Mouse (Mus musculus) testis, postnatal 10 days (tissue): Measurements from ENCODE around the gene Sema6d.

Experiments
- DNase-seq: peaks from one replicate; pipeline ENCODE4 v3.0.0; 2021; ENCODE audit warnings: low spot score

The Sema6d gene

DNA sequence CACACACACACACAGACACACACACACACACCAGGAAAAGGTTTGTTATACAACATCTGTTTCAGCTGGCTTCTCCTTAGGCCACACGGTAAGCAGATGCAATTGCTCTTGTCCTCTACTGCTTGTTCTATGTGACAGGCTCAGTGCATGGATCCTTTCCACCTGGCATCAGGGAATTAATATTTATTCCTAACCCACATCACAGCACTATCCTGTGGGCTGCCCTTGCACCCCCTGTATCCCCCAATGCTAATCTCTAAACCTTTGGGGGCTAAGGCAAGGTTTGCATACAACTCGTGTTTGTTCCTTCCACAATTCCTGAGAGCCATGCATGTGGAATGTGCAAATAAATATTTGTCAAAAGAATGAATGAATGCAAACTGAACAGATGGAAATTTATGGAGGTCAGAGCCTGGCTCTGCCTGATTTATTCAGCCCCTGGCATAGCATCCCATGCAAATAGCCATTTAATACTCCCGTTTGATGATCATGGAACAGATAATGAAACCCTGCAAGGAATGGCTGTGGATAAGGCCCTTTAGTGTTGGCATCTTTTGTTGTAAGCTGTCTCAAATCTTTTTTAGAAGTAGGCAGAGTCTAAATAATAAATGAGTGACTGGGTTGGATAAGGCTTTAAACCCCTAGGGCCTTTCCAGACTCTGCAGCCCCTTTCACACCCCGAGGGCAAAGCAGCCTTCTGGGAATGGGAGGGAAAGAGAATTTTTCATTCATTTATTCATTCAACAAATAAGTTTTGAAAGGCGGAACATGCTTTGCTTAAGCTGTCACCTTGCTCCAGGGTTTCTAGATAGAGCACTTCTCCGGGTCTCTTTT, 383.1 kb downstream of the Sema6d start:
- DNase-seq: no peak

DNA sequence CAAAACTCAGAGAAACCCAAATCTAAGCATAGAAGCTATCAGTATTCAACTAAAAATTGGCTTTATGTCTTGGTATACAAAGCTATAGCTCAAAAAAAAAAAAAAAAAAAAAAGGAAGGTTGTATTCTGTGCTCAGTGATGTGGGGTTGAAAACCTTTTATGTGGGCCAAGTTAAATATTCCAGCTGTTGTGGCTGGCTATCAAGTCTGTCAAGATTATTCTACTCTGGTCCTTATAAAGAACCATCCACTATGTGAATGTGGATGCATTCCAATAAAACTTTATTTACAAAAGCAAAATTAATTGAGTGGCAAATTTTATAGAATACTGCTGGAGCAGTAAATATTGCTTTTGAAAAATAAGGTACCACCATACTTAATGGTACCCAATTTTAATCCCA, 388.1 kb downstream of the Sema6d start:
- DNase-seq: no peak

DNA sequence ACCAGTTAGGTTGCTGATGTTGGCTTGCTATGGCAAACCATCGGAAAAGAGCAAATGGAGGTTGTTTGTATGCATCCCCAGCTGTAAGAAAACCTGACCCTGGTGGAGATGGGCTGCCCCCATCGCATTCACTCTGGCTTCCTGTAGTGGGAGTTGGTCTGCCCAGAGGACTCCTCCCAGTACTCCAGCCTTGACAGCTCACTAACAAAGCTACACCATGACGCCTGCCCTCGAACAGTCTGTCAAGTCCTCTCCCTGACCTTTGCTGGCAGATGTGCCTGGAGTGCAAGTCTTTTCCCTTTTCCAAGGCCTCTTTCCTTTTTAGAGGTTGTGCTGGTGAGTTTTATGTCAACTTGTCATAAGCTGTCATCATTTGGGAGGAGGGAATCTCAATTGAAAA, 388.8 kb downstream of the Sema6d start:
- DNase-seq: no peak

DNA sequence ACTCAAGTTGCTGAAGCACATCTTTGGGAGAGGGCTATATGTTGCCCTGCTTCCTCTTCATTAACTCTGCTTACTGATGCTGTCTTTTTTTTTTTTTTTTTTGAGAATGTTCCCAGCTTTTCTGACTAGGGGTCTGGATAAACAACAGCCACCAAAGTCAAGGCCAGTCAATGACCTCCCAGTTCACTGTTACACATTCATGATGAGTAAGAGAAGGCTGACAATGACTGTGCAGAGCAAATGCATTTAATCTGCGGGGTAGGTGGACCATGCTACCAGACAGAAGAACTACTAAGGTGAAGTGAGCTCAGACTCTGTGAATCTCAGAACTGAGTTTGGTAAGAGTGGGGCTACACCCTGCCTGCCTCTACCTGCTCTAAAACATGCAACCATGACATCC, 396.0 kb downstream of the Sema6d start:
- DNase-seq: no peak

DNA sequence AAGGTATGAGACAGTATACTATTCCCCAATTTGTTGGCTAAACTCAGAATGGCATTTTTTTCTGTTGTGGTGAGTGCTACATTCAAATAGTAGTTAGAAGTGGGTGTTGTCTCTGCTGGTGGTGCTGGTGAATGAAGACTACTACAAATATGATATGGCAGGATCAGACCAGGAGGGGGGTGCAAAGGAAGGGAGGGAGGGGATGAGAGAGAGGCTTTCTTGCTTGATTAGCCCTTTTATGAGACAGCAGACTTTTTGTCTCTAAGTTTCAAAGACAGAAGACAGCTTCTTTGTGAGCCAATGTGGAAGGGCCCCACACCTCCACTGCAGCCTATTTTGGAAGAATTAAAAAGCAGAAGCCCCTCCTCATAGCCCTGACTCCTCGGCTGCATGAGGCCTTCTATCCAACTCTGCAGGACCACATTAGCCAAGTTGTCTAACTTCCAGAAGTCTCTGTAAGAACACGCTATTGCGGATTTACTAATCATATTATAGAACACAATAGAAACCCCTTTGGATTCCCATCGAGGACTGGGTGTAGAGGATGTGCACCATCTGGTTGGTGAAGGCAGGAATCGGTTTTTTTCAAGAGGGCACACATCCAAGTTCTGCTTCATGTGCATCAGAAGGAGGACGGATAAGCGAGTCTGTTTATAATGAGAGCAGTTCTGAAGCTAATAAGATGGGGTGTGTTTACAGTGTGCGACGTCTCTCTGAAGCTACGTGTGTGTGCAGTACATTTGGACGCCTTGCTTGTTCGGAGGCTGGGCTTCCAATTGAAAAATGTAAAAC, 400.4 kb downstream of the Sema6d start:
- DNase-seq: no peak

DNA sequence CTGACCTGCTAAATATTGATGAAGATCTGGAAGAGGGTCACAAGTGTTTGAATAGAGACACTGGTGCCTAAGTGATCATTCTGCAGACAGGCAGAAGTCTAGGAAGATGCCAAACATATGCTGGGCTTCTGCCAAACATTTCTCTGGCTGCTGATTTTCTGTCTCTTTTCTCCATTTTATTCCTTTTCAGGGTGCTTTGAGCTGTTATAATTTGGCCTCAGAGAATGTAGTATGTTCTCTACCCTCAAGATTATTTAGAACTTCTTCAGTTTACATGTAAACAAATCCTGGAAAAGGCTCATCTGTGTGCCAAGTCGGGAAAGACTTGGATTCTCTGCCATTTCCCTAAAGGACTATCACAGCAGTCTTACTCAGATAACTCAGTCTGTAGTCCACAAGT, 406.0 kb downstream of the Sema6d start:
- DNase-seq: no peak

DNA sequence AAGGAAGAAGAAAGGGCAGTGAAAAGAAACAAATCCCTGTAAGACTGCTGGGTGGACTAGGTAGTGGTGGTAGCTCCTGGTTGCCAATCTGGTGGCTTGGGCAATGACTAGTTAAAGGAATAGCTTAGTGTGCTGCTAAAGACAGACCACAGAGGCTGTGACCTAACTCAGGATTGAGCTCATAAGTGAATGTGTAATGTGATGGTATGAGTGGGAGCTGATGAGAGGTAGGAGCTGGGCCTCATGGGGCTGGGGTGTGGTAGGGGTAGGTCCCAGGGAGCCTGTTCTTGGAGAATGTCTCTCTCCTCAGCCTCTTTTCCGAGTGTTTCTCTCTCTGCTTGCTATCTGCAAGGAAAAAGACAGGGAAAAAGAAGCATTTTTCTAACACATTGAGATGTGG, 409.9 kb downstream of the Sema6d start:
- no peak for DNase-seq

DNA sequence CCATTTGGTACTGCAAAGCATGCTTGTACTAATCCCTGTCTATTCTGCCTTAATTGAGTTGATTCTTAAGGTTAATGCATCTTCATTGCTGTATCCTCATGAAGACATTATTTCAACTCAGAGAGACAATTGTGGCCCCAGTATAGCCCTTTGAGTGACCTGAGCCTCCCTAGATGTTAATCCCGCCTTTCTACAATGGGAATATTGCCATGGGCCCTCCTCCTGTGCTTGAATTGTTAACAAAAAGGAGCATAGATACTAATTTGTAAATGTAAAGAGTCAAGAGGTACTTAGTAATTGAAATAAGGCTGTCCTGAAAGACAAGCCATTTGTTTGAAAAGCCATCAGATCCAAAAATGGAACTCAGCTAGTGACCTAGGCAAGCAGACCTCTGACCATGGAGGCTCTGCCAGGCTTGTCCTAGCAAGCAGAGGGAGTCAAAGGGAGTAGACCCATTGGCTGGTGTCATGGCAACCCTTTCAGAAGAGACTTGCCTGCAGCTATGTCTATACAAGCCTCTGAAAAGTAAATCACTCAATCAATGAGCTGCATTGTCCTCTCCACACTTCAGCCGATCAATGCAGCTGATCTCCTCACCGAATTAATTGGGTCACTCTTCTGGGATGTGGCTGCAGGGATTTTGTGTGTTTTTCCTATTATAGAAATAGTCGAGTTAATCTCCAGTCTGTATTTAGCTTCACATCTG, 416.2 kb downstream of the Sema6d start:
- no peak for DNase-seq

DNA sequence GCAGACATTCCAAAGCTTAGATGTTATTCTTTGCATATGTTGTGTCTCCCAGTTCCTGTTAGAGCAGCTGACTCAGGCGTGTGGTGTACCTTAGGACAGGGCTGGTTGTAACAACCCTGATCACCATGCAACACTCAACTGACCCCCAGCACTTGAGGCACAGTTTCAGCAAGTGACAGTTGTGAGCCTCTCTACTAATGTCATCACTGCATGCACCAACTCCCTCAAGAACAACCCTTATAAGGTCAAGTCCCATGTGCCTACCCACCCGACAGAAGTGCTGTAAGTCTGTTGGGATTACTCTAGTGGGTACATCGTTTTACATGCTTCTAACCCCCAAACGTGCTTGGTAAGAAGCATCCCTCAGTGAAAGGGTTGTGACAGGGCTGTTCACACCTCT, 418.0 kb downstream of the Sema6d start:
- no peak for DNase-seq

DNA sequence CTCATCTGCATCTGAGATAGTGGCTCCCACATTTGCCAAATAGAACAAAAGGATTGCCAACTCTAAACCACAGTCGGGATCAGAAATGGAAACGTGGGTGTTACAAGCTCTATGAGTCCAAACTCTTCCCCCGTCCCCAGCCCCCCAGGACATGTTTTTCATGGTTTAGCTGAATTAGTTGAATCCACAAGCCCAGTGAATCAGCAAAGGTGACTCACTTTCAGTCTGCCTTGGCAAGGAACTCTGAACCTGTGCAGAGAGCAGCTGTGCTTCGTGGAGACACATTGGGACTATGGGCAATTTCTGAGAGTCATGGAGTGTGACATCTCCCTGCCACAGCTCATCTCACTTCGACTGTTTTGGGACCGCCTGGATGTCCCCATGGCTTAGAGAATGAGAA, 419.7 kb downstream of the Sema6d start:
- no peak for DNase-seq

DNA sequence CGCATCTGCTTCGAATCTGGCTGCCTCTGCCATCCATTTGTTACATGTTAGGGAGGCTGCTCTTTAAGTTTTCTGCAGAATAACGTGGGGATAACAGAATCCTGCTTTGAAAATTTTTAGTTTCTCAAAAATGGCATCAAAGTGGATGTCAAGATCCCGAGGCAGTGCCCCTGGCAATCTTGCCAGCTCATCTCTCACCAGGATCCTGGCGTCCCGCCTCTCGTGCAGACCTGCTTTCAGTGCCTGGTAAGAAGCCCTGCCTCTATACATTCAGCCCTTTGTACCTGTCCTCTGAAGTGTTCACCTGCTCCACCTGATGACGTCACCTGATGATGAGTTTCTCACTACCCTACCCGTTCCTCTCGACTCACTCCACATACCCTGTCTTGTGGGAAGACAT, 422.1 kb downstream of the Sema6d start:
- no peak for DNase-seq

DNA sequence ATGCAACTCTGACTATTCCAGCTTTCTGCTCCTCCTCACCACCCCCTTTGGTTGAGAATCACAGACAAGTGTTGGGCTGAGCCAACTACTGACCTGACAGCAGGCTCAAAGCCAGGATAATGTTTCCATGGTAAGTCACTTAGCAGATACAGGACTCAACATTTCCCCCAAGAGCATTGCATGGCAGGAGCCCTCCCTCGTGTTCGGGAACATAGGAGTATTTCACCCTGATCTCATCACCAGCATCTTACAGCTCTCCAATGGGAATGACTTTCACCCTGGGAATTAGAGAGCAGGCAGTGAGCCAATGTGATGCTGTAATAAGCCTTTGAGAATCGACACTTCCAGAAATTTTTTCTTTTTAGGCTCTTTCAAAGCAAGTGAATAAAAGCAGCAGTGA, 432.7 kb downstream of the Sema6d start:
- DNase-seq: no peak

DNA sequence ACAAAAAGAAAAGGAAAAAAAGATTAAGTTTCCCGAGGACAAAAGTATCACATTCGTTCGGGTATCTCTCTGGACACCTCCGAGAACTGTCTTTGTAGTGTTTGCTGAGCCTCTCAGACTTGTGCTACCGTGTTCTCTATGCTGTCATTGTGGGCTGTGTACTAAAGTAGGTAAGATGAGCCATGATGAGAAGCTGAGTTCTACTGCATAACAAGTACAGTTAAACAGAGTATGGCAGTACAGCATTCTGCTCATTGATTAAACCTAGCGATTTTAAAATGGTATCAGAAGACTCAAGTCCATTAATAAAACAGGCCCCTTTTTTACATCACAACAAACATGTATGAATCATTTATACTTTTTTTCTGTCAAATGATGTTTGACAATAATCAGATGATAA, 433.9 kb downstream of the Sema6d start:
- no peak for DNase-seq

DNA sequence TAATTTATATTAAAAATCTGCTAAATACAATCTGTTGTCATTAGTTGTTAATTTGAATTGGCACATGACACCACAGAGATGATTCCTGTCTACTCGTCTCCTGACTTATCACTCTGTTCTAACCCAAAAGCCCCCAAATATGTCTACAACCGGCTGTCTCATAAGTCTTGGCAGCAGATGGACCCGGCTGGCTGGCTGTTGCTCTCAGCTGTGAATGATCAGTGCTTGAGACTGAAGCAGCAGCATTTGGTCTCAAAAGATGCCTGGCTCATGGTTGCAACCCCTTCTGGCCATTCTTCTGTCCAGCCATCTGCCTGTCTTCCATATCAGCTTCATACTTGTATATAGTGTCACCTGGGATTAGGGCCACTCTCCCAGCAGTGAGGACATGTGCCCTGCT, 434.4 kb downstream of the Sema6d start:
- no peak for DNase-seq

DNA sequence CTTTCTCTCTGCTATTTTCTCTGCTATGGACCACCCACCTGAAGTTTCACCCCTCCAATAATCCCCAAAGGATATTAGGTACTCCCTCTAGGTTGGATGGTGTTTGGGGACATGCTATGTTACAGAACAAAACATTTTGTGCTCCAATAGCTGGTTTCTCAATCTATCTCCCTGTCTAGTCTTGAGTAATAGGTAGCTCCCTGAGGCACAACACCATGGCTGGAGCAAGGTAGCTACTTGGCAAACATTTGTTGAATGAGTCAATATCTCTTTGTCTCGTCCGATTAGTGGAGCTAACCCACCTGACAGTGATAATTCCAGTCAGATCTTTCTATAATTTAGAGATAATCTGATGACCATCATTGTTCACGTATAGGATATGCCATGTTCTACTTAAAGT, 437.9 kb downstream of the Sema6d start:
- DNase-seq: no peak

DNA sequence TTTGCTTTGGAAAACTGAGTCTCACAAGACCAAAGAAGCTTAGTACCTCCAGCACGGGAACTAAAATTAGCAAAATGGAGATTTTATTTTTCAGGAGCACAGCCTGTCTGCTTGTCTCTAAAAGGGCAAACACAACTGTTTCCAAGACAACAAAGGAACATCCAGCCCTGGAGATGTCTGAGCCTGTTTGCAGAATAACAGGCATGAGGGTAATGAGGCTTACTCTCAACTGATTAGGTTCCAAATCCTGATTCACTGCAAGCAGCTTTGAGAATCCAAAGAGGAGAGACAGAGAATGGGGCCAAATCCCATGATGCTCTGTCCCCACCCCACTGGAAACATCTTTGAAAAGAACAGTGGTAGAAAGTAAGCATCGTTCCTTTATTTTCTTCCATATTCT, 440.7 kb downstream of the Sema6d start:
- DNase-seq: no peak

DNA sequence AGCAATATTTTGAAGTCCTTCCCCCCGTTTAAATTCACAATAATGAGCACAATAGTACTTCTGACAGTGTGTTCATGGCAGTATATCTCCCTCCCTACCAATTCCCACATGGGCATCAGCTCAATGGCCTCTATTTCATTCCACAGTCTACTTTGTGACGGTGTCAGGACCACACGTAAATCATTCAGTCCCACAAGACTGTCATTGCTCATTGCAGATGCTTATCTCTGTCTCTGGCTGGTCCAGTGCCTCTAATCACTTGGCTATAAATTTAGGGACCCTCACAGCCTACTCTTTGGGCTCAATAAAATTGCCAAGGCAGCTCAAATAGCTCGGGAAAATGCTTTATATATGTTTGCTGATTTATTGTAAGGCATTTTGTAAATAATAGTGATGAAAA, 441.3 kb downstream of the Sema6d start:
- no peak for DNase-seq

DNA sequence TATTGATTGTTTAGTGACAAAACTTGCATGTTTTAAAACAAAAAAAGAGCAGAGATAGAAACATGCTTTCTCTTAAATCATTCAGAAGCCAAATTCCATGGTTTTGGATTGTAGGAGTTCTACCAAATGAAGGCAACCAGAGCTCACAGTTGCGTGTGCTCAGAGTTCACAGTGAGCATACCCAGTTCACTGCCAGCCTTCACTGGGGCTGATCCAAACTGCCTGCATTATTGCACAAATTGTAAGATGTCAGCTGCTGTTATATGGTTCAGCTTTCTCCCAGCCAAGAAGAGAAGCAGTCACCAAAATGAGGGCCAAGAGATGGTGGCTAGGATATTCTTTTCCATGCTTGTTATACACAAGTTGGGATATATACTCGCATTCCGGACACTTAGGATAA, 443.1 kb downstream of the Sema6d start:
- DNase-seq: no peak

DNA sequence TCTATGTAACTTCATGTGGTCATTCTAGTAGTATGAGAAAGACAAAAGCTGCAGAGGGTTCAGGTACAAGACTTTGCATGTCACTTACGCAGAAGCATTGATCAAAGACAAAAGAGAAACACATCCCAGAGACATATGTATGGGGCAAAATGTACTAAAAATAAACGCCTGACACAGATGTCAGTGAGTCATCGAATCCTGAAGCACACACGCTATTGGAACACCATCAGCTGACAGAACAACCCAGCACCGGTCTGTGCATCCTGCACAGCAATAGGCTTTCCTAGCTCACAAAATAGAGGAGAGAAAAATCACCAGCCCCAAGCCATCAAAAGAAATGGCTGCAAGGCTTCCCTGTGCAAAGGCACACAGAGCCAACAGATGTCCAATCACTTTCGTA, 443.8 kb downstream of the Sema6d start:
- no peak for DNase-seq

DNA sequence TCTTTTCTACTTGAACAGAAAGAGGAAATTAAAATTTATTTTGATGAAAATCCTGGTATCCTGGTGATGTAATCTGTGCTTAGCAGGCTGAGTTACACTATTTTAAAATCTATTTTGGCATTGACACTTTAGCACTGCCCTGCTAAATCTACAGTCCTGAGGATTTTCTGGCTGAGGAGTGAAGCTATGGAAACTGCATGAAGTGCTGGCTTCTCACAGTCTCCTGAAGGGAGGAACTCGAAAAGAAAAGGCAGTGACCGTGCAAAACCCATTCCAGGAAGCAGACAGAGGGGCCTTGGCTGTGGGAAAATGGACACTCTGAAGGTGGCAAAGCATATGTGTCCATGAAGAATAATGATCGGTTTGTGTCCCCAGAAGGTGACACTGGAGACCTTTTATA, 460.5 kb downstream of the Sema6d start:
- DNase-seq: no peak

DNA sequence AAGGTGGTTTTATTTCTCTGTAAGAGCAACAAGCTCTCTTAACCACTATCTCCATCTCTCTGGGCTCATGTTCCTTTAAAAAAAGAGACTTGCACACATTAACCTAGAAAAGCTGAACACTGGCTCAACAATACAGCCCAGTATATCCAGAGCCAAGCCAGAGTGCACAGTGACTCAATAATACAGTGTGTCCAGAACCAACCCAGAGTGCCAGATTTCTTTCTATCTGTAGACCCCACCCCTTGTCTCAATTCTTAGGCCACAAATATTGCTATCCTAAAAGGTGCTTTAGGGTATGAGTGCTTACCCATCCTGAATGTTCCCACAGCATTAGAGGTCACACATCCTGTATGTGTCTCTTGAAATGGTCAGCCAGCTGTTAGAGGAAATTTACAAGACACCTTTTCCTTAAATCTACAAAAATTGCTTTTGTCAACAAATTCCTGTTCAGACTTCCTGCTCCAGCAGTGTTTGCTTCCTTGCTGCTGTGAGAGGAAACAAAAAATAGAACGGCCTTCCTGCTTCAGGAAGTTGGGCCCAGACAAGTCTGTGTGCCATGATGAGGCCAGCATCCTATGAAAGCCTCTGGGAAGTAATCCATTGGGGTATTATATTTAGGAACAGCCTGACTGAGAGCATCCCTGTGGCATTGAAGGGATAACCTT, 465.1 kb downstream of the Sema6d start:
- DNase-seq: no peak

DNA sequence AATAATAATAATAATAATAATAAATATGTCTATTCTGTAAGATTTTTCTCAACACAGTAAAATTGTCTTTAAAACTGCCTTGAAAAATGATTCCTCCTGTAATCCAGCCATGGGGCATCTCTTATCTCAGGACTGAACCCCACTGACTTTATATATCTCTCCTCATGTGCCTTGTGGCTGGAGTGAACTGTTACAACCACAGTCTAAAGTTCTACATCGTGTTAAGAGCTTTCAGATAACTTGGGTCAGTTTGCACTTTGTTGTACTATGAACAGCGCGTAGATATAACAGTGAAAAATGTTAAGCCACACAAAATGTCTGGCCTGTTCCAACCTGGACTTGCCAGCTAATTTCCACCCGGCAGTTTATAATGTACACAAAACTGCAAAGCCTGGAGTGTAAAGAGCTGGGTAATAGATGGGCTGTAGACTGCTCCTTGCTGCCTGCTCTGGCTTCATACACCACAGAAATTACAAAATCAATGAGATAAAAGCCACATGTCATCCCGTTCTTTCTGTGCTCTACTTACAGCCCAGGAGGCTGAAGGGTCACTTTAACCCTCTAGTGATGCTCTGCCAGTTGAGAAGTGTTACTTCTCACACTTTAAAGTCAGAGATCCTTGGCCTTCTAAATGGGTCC, 467.2 kb downstream of the Sema6d start:
- no peak for DNase-seq
